Mouse (Mus musculus): ENCODE measurements at regions not wholly inside any gene's neighbourhood (a gene's known extent, or its start where the extent isn't known, plus 50 kb on each side); places are given as distances from the start of the nearest gene placed in this dataset.

DNA sequence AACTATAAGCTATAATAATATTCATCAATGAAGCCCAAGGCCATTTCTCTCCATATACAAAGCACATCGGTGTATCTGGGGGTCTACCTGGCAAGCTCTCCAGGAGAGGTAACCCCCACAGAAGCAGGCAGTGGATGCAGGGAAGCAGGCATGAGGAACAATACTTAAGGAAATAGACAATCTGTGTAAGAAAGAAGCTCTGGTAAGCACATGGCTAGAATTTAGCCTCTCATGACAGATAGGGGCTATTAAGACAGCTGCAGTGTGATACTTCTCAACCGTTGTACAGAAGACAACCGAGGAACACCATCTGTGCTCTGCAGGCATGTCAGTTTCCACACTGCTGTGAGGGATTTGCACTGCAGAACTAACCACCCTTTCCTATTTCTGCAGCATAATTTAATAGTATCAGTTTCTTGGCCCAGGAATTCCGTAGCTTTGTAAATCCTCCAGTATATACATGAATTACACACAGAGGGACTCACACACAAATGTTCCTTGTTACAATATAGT lies 108.1 kb upstream of the Lpar1 start:
- TF ChIP-seq CTCF (IDR thresholded peaks at IDR 0.05; ENCODE audit: low read depth, low read length) (no peak), POLR2A (IDR thresholded peaks at IDR 0.05; ENCODE audit: extremely low read depth, insufficient read depth, low read length) (no peak)

All from liver, adult 2 months (tissue).